Mouse (Mus musculus) spleen, adult 12 weeks (tissue): ENCODE measurements around the gene Gm9112.
"Not testable (repeated sequence)": the region's sequence is repeated elsewhere in the genome, so short reads cannot be mapped to it uniquely, and the experiment has no call there.

Source experiments
- DNase-seq: peaks from one replicate; pipeline ENCODE4 v3.0.0; 2022; ENCODE audit warnings: low spot score

Gm9112 gene

DNA sequence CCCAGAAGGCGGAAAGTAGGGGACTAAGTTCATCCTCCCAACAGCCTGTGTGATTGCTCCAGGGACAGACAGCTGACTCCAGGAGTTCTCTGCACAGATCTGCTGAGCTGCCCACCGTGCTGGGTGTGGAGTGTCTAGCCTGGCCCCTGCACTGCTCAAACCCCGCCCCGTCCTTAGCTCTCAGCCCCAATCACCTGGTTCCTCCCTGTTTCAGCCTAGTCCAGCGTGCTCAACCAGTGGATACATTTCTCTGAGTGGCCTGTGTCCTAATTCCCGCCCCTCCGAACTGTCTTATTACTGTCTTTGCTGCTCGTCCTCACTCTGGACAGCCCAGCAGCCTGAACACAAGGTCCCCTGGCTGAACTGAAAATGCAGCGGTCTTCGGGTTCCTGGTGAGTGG lies at the start of gene Gm9112, which contains the start of gene Dmrtc1b:
TSS of gene Gm9112 (minus strand) at position 101 of the 400 bp plus-strand sequence.
TSS of gene Dmrtc1b (plus strand) at position 331 of the 400 bp plus-strand sequence.
- DNase-seq, result not testable (repeated sequence)

DNA sequence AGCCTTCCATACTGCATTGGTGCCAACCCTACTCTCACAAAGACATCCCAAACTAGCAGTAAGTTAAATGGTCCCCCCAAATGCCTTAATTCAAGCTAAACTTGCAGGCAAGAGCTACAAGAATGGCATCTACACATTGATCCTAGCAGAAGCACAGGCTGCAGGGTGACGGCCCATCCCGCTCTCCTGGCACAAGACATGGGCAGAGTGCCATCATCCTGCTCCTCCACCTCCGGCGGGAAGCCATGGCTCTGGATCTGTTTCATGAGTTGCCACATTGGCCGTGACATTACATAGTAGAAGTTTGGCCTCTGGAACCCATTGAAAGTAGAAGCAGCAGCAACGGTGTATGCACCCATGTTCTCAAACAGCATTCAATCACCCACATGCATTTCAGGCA lies 16.8 kb upstream of the Gm9112 start:
- DNase-seq, result not testable (repeated sequence)

- DNase-seq, result not testable (repeated sequence)
Observed at GRCm38 (mm10) chrX:102700636-102701035, 6.8 kb downstream of the Gm9112 start.

GRCm38 (mm10) chrX:102689252-102689651 lies 18.2 kb downstream of the Gm9112 start:
- not testable (repeated sequence) for DNase-seq

- not testable (repeated sequence) for DNase-seq
Observed at GRCm38 (mm10) chrX:102686872-102687271, 20.6 kb downstream of the Gm9112 start, which contains the start of gene Gm3880. Gm3880 (minus strand) TSS chrX:102686972.

GRCm38 (mm10) chrX:102684706-102685105 lies 22.7 kb downstream of the Gm9112 start:
- DNase-seq, result not testable (repeated sequence)

DNA sequence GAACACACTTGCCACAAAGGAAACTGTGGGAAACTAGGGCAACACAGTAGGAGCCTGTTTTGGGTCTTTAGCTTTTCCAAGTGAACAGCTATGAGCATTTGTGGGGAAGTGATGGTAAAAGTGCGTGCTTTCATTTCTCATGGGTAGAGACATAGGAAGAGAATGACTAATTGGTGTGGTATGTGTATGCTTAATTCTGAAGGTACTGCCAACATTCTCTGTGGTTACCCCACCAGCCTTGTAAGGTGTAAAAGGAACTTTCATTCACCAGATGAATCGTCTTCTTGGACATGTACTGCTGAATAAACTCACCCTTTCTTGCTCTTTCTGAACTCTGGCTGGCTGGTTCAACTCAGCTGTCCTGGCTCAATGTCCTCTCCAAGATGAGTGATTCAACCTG lies 40.8 kb downstream of the Gm9112 start:
- no peak for DNase-seq

DNA sequence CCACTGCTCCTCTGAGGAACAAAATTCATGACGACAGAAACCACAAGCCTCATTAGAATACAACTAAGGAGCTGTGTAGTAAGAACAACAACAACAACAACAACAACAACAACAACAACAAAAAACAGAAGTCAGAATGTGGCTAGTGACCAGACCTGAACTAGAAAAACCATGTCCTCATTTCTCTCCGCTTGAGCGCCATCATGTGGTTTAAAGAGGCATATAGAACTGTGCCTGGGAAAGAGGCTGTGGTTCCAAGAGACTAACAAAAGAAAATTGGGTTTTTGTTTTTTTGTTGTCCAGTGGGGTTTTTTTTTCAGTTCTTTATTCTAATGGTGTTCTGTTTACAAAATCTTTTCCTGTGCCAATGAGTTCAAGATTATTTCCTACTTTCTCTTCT lies 46.7 kb downstream of the Gm9112 start:
- DNase-seq, result no peak
